Comparison of ENCODE assay signal across 8 mouse cellular contexts in genomic region chr4:109116938-109117337, GRCm38 (mm10).
DNase-seq lines count a peak whose midpoint lies in the region; ATAC-seq lines count a peak whose summit lies in the region.

No protein-coding gene starts in this region.

- no peak for ATAC-seq in kidney, embryonic 16.5 days (ENCODE audit: low FRiP score, low TSS enrichment)
- no peak for ATAC-seq in hindbrain, embryonic 14.5 days (ENCODE audit: low FRiP score)
- ATAC-seq in midbrain, embryonic 13.5 days = no peak

- H3K4me1 ChIP-seq in kidney, embryonic 16.5 days (ENCODE audit: insufficient read depth, low read length) = peaks cover 20% of the 10 kb centered on the region
- peaks cover 39% of the 10 kb centered on the region for H3K4me1 ChIP-seq in brown adipose tissue, adult 24 weeks (ENCODE audit: control insufficient read depth, insufficient read depth, insufficient read length, low read length)
- H3K4me1 ChIP-seq in hindbrain, embryonic 14.5 days (replicated peaks; ENCODE audit: control insufficient read depth, insufficient read depth, low read length) = peaks cover 16% of the 10 kb centered on the region
- peaks cover 21% of the 10 kb centered on the region for H3K4me1 ChIP-seq in midbrain, embryonic 13.5 days (replicated peaks)

- H3K9ac ChIP-seq in kidney, embryonic 16.5 days (replicated peaks; ENCODE audit: low read length) = 0 out of 2 replicates have a peak overlapping the region, but pooled peaks have one; percentile 46
- H3K9ac ChIP-seq in hindbrain, embryonic 14.5 days = no peak overlapping the region
- H3K9ac ChIP-seq in midbrain, embryonic 13.5 days (replicated peaks) = no peak overlapping the region

- whole genome bisulfite sequencing in kidney, embryonic 16.5 days = 23% methylated on average over 6 of the region's 6 CpGs
- WGBS in hindbrain, embryonic 14.5 days = 56% methylated on average over 6 of the region's 6 CpGs
- 46% methylated on average over 6 of the region's 6 CpGs for WGBS in midbrain, embryonic 13.5 days

- no peak overlapping the region for H3K27ac ChIP-seq in kidney, embryonic 16.5 days (ENCODE audit: low read length)
- peak overlapping the region; percentile 96 for H3K27ac ChIP-seq in brown adipose tissue, adult 24 weeks (replicated peaks; ENCODE audit: low read depth, low read length)
- H3K27ac ChIP-seq in hindbrain, embryonic 14.5 days = no peak overlapping the region
- no peak overlapping the region for H3K27ac ChIP-seq in midbrain, embryonic 13.5 days

- H3K4me3 ChIP-seq in kidney, embryonic 16.5 days (ENCODE audit: low read length) = peak overlapping the region; percentile 66
- peak overlapping the region; percentile 71 for H3K4me3 ChIP-seq in brown adipose tissue, adult 24 weeks (ENCODE audit: insufficient read depth, low read depth, low read length)
- H3K4me3 ChIP-seq in hindbrain, embryonic 14.5 days (replicated peaks; ENCODE audit: low read length) = peak overlapping the region; percentile 47; the same call in 1 of the 2 replicates
- peak overlapping the region; percentile 51 for H3K4me3 ChIP-seq in midbrain, embryonic 13.5 days (replicated peaks)

- H3K9me3 ChIP-seq in kidney, embryonic 16.5 days (ENCODE audit: low read length) = no peaks in the 10 kb centered on the region
- no peaks in the 10 kb centered on the region for H3K9me3 ChIP-seq in hindbrain, embryonic 14.5 days (ENCODE audit: control insufficient read depth, low read length)
- no peaks in the 10 kb centered on the region for H3K9me3 ChIP-seq in midbrain, embryonic 13.5 days

- no peaks in the 10 kb centered on the region for H3K27me3 ChIP-seq in kidney, embryonic 16.5 days (ENCODE audit: insufficient read depth, low read length)
- no peaks in the 10 kb centered on the region for H3K27me3 ChIP-seq in hindbrain, embryonic 14.5 days (ENCODE audit: control insufficient read depth, insufficient read depth, low read length)
- H3K27me3 ChIP-seq in midbrain, embryonic 13.5 days = no peaks in the 10 kb centered on the region

- H3K36me3 ChIP-seq in kidney, embryonic 16.5 days (ENCODE audit: insufficient read depth, low read length) = no peaks in the 10 kb centered on the region
- no peaks in the 10 kb centered on the region for H3K36me3 ChIP-seq in hindbrain, embryonic 14.5 days (replicated peaks; ENCODE audit: control insufficient read depth, insufficient read depth)
- no peaks in the 10 kb centered on the region for H3K36me3 ChIP-seq in midbrain, embryonic 13.5 days

- peak overlapping the region; percentile 69 for H3K4me2 ChIP-seq in kidney, embryonic 16.5 days (replicated peaks; ENCODE audit: low read depth, low read length)
- H3K4me2 ChIP-seq in hindbrain, embryonic 14.5 days (replicated peaks) = peak overlapping the region; percentile 52
- peak overlapping the region; percentile 77; the same call in 1 of the 2 replicates for H3K4me2 ChIP-seq in midbrain, embryonic 13.5 days (replicated peaks)

- DNase-seq in kidney, postnatal 36 days = no peak
- DNase-seq in hindbrain, embryonic 14.5 days (ENCODE audit: low spot score) = no peak
- DNase-seq in frontal cortex, postnatal 36 days (ENCODE audit: low spot score in 2 of 2) = no peak
- DNase-seq in adrenal gland, postnatal 25 days = no peak
- DNase-seq in spleen, postnatal 36 days (ENCODE audit: low spot score in 2 of 2) = no peak
